Mouse (Mus musculus) urinary bladder, postnatal 36 days (tissue): ENCODE data around the gene Ntsr1.

ENCODE experiments used
- DNase-seq, 2 experiments: peaks; one replicate each; pipeline ENCODE4 v3.0.0; 2022; ENCODE audit warnings: low spot score in 2 of 2, mixed read lengths in 1 of 2

Gene Ntsr1

DNA sequence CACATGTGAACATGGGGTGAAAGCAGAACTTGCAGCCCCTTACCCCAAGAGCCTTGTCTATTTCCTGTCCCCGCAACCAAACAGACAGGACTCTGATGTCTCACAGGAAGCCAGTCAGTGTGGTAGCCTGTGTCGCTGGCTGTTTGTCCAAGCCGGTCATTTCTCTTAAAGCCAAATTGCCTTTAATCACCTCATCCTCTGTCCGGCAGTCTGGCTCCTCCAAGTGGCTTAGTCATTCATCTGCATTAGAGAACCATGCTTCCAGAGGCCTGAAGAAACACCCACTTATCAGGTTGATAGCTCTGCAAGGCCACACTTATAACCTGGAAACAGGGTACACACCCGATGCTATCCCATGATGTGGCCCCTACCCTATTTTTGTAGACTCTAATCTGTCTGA lies 62.4 kb downstream of the Ntsr1 start:
- no peak for DNase-seq

DNA sequence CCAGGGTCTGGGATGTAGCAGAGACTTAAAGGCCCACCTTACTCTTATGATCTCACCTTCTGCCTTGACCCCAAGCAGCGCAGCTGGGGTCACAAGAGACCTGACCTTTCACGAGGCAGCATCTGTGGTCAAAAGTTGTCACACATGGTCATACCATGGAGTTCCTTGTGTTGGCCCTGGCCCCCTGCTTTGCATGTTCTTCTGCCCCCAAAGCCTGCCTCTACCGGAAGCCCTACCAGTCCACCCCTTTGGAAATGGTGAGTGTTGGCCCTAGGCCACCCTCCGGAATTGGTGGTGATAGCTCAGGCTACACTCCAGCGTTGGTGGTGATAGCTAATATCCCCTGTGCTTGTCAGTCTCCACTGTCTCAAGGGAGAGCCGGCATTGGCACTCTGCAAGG lies 63.5 kb downstream of the Ntsr1 start:
- no peak for DNase-seq

DNA sequence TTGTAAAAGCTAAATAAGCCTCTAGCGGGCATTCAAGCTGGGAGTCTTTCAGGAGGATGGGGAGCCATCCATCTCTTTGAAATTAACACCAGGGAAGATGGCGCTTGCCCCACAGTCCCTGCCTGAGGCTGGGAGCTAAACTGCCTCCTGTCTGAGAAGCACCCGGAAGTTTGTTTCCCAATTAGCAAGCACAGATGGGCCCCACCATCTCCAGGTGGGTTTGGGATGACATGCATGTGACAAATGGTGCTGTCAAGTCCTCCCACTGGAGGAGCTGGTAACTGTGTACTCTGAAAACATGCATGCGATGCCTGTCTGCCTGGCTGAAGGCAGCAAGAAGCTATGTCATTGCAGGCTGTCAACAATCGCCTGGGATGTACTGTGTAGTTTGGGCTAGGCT lies 64.1 kb downstream of the Ntsr1 start:
- no peak for DNase-seq

DNA sequence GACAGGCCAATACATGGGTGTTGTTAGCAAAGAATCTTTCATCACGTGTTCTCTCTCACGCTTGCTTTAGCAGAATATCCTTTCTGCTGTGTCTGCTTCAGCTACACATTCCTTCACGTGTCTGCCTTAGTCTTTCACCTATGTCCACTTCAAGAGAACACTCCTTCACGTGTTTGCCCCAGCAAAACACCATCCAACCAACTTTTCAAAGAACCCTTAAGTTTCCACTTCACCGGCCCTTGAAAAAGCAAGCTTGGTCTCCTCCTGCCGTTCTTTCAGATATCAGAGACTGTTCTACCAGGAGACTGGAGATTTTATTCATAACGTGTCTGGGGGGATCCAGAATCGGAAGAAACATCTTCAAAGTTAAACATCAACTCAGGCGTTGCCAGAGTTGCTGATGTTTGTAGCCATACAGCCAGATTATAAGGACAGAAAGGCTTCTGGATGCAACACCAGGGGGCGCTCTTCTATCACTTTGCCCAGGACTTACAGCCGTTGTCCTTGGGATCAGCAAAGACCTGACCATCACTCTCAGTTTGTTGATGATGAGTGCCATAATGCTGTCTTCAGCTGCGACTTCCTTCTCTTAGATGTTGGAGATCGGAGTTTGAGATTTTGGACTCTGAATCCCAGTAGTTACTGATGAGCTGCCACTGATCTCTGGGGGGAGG lies 66.6 kb downstream of the Ntsr1 start:
- peak; percentile 30 to 44 for DNase-seq

DNA sequence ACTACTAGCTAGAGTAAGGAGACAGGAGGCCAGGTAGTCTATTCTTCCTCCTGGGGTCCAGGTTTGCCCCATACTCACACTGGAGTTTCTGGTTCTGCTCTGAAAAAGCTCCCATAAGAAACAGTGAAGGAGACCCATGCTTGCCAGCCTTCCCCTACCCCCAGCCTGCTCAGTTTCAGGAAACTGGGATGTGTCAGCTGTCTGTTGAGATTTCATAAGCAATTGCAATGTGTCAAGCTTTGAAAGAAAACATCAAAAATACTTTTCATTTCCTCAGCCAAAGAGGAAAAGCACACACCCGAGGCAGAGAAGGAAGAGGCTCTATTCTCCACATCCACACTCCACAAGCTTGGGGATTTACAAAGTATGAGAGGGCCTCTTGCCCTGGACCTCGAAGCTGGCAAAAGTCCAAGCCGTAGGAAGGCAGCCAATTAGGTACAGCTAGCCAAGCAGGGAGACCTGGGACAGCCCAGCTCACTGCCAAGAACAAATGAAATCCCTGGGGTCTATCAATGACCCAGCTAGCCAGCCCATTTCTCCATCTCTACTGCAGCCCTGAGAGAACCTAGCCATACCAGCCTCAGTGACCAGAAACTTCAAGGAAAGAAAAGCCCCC lies 69.4 kb downstream of the Ntsr1 start:
- peak in 1 of 2 experiments; percentile 72 for DNase-seq

DNA sequence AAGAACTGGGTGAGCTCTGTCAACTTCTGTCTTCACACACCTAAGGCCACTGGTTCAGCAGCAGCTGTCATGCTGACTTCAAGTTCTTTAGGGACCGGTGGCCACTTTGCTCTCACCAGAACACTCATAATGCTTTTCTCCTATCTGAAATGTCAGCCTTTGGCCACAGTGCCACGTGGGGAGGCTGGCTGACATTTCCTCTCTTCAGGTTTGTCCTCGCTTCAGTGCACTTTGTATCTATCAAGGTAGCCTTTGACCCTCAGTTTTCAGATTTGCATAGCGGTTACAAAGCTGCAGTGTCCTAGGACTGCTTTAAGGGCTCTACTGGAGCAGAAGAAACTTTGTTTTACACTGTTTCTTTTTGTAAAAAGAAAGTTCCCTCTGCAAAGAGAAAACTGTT lies 76.7 kb downstream of the Ntsr1 start:
- DNase-seq, result no peak

DNA sequence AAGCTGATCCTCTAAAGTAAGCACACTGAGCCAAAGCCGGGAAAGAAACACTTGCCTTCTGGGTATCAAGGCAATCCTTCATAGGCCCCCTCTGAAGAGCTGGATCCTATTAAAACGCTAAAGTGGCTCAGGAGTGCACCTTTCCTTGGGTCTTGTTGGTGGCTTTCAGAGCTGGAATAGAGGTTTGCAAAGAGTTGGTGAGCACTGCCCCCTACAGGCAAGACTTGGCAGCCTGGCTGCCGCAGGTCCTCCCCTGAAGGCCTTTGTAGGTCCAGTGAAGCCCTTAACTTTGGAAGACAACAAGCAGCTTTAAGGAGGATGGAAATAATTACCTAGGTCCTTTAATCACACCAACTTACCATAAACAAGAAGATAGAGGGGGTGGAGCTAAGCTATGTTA lies 78.9 kb downstream of the Ntsr1 start:
- DNase-seq, result peak; percentile 47 to 60

DNA sequence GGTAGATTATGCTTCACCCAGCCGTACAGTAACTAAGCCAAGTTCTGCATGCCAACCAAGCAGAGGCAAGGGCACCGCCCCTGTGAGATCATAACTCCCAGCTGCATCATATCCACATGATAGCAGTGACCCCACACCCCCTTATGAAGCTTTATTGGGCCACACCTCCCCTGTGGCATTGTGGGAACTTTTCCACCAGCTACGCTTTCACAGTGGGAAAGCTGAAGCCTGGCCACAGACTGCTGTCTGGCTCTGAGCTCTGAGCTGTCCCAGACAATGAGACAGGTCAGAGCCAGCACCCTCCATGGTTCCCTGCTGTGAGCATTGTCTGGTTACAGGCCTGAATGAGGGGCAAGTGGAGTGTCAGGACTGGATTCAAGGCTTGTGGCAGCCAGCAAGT lies 81.2 kb downstream of the Ntsr1 start, which contains the start of gene Mrgbp:
TSS of gene Mrgbp (plus strand) at position 303 of the 400 bp plus-strand sequence.
- peak; percentile 15 to 32 for DNase-seq

DNA sequence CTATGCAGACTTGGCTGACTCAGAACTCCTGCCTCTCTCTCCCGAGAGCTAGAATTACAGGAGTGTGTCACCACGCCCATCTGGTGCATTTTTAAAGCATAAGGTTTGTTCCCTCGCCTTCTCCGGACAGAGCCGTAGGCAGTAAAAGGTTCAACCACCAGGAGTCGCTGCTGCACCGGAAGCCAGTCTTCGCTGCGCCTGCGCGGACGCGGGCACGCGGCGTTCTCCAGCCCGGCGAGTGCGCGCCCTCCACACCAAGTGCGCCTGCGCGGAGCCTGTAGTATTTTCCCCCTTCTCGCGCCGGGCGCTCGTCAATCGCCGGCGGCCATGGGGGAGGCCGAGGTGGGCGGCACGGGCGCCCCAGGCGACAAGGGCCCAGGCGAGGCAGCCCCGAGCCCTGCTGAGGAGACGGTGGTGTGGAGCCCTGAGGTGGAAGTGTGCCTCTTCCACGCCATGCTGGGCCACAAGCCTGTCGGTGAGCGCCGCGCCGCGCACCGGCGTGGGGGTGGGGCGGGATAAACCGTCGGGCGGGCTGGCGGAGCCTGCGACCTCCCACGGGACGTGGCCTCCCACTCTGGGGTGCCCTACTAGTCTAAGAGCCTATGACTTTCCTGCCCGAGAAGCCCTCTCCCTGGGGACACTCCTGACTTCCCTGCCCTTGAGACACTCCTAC lies 82.8 kb downstream of the Ntsr1 start:
- DNase-seq, result peak; percentile 98 to 99

DNA sequence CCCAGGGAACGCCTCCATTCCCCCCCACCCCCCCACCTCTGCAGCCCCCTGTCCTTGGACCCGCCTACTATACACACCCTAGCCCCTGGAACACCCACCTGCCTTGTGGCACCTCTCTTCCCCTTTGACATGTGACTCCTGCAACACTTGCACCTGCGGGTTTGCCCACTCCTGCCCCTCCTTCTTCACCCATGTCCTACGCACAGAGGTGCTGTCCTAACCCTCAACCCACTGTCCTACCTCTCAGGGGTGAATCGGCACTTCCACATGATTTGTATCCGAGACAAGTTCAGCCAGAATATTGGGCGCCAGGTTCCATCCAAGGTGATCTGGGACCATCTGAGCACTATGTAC lies 83.4 kb downstream of the Ntsr1 start:
- DNase-seq, result no peak

DNA sequence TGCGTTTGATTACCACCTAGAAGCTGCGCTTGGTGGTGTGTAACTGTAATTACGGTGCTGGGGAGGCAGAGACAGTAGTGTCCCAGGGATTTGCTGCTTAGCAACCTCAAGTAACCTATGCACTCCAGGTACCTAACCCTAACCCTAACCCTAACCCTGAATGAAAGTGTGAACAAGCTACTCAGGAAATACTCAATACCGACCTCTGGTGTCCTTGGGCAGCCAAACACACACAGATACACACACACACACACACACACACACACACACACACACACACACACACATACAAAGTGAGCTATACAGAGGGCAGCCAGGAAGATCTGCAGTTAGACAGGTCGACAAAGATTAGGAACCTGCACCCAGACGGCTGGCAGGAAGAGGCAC lies 89.0 kb downstream of the Ntsr1 start:
- DNase-seq, result no peak

DNA sequence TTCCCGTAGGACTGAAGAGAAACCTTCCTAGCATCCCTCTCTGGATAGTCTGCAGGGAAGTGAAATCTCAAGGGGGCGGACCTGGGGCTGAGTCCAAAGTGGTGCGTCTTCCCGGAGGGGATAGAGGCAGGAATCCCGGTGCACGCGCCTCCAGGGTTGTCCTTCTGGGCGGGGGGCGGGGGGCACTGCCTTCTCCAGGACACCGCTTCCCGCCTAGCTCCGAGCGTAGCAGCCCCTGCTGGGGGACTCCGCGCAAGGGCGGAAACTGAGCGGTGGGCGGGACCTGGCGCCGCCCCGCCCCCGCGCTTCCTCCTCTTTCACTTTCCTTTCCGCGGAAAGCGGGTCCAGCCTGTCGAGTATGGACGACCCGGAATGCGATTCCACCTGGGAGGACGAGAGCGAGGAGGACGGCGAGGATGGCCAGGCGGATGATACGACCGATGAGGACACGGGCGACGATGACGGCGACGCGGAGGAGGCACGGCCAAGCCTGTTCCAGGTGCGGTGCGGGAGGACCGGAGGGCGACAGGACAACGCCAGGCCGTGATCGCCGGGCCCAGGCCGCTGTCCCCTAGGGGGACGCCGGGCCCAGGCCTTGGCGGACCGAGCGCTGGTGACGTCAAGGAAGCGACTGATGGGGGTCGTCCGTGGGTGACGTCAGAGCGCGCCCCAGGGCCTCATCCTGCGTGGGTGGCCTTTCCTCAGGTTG lies 89.5 kb downstream of the Ntsr1 start, which contains the start of gene Ogfr:
TSS of gene Ogfr (plus strand) at position 123 of the 709 bp plus-strand sequence.
- DNase-seq, result peak; percentile 74
